Mouse (Mus musculus): ENCODE results near the gene BC055324. TPM values are rescaled to one million over a fixed set of nuclear protein-coding genes. Genes with fewer than 3 reads are reported as not detected.

The BC055324 gene
- polyA plus RNA-seq, 2 experiments: 19.6 to 21.1 TPM

GRCm38 (mm10) chr1:163928846-163929245 is 65.8 kb downstream of the BC055324 start, which contains the start of gene Scyl3:
Scyl3 (plus strand) TSS chr1:163929100.
- Histone ChIP-seq H3K4me2 (replicated peaks; ENCODE audit: low read depth, low read length, severe bottlenecking) (peak within 1 kb of the TSS; percentile 84), H3K9ac (ENCODE audit: low read depth, low read length, severe bottlenecking) (peak within 1 kb of the TSS; percentile 94), H3K9me3 (ENCODE audit: control insufficient read depth, low read length) (no peaks in the 10 kb centered on the region), H3K4me1 (ENCODE audit: control insufficient read depth, insufficient read depth, low read length) (0 out of 2 replicates have a peak, but pooled peaks cover 8% of the 10 kb centered on the region), H3K27ac (replicated peaks; ENCODE audit: low read depth, low read length) (peak within 1 kb of the TSS; percentile 63), H3K36me3 (ENCODE audit: control insufficient read depth, insufficient read depth, low read length) (peaks cover 6% of the 10 kb centered on the region; the same call in 1 of the 2 replicates), H3K27me3 (ENCODE audit: control insufficient read depth, insufficient read depth, low read length) (no peaks in the 10 kb centered on the region), H3K4me3 (replicated peaks; ENCODE audit: low read length) (peak within 1 kb of the TSS; percentile 85)
- DNase-seq (ENCODE audit: low spot score) (no peak), ATAC-seq (ENCODE audit: low FRiP score, low read depth) (no peak)
- 66% methylated on average over 7 of the region's 7 CpGs for WGBS
- TF ChIP-seq POLR2A (IDR thresholded peaks at IDR 0.05; ENCODE audit: borderline replicate concordance, extremely low read depth, insufficient read depth, insufficient read length): no peak

- Histone ChIP-seq H3K4me2 (replicated peaks; ENCODE audit: low read depth, low read length, severe bottlenecking) (no peak overlapping the region), H3K36me3 (ENCODE audit: control insufficient read depth, insufficient read depth, low read length) (no peaks in the 10 kb centered on the region), H3K9me3 (ENCODE audit: control insufficient read depth, low read length) (no peaks in the 10 kb centered on the region), H3K4me1 (ENCODE audit: control insufficient read depth, insufficient read depth, low read length) (no peaks in the 10 kb centered on the region), H3K4me3 (replicated peaks; ENCODE audit: low read length) (no peak overlapping the region), H3K27me3 (ENCODE audit: control insufficient read depth, insufficient read depth, low read length) (no peaks in the 10 kb centered on the region), H3K9ac (ENCODE audit: low read depth, low read length, severe bottlenecking) (no peak overlapping the region), H3K27ac (replicated peaks; ENCODE audit: low read depth, low read length) (no peak overlapping the region)
- WGBS: 86% methylated on average over 8 of the region's 8 CpGs
- no peak for DNase-seq (ENCODE audit: low spot score)
- TF ChIP-seq POLR2A (IDR thresholded peaks at IDR 0.05; ENCODE audit: borderline replicate concordance, extremely low read depth, insufficient read depth, insufficient read length): no peak
- ATAC-seq (ENCODE audit: low FRiP score, low read depth): no peak
Observed at GRCm38 (mm10) chr1:163924093-163924492, 70.5 kb downstream of the BC055324 start.

GRCm38 (mm10) chr1:163917349-163918160 is 77.0 kb downstream of the BC055324 start:
- 97% methylated on average over 5 of the region's 5 CpGs for WGBS
- DNase-seq (ENCODE audit: low spot score): no peak
- Histone ChIP-seq H3K27ac (replicated peaks; ENCODE audit: low read depth, low read length) (no peak overlapping the region), H3K4me1 (ENCODE audit: control insufficient read depth, insufficient read depth, low read length) (no peaks in the 10 kb centered on the region), H3K9me3 (ENCODE audit: control insufficient read depth, low read length) (no peaks in the 10 kb centered on the region), H3K4me3 (replicated peaks; ENCODE audit: low read length) (no peak overlapping the region), H3K27me3 (ENCODE audit: control insufficient read depth, insufficient read depth, low read length) (no peaks in the 10 kb centered on the region), H3K4me2 (replicated peaks; ENCODE audit: low read depth, low read length, severe bottlenecking) (no peak overlapping the region), H3K9ac (ENCODE audit: low read depth, low read length, severe bottlenecking) (no peak overlapping the region), H3K36me3 (ENCODE audit: control insufficient read depth, insufficient read depth, low read length) (peaks cover 8% of the 10 kb centered on the region)
- no peak for TF ChIP-seq POLR2A (IDR thresholded peaks at IDR 0.05; ENCODE audit: borderline replicate concordance, extremely low read depth, insufficient read depth, insufficient read length)
- ATAC-seq (ENCODE audit: low FRiP score, low read depth): no peak

GRCm38 (mm10) chr1:163911981-163912380 is 82.6 kb downstream of the BC055324 start:
- H3K4me1 ChIP-seq (ENCODE audit: control insufficient read depth, insufficient read depth, low read length): peaks cover 5% of the 10 kb centered on the region; the same call in 1 of the 2 replicates
- H3K9me3 ChIP-seq (ENCODE audit: control insufficient read depth, low read length): no peaks in the 10 kb centered on the region
- WGBS: 90% methylated on average over 11 of the region's 11 CpGs
- ATAC-seq (ENCODE audit: low FRiP score, low read depth) (no peak), DNase-seq (ENCODE audit: low spot score) (no peak)
- H3K36me3 ChIP-seq (ENCODE audit: control insufficient read depth, insufficient read depth, low read length): peaks cover under 1% of the 10 kb centered on the region
- no peak overlapping the region for H3K9ac ChIP-seq (ENCODE audit: low read depth, low read length, severe bottlenecking)
- no peak overlapping the region for H3K27ac ChIP-seq (replicated peaks; ENCODE audit: low read depth, low read length)
- no peak overlapping the region for H3K4me3 ChIP-seq (replicated peaks; ENCODE audit: low read length)
- H3K27me3 ChIP-seq (ENCODE audit: control insufficient read depth, insufficient read depth, low read length): no peaks in the 10 kb centered on the region
- no peak for TF ChIP-seq POLR2A (IDR thresholded peaks at IDR 0.05; ENCODE audit: borderline replicate concordance, extremely low read depth, insufficient read depth, insufficient read length)
- H3K4me2 ChIP-seq (replicated peaks; ENCODE audit: low read depth, low read length, severe bottlenecking): no peak overlapping the region

GRCm38 (mm10) chr1:163910785-163911184 is 83.8 kb downstream of the BC055324 start:
- whole genome bisulfite sequencing: 74% methylated on average over 9 of the region's 9 CpGs
- H3K27me3 ChIP-seq (ENCODE audit: control insufficient read depth, insufficient read depth, low read length): no peaks in the 10 kb centered on the region
- no peak for ATAC-seq (ENCODE audit: low FRiP score, low read depth)
- no peak overlapping the region for H3K9ac ChIP-seq (ENCODE audit: low read depth, low read length, severe bottlenecking)
- no peak overlapping the region for H3K4me3 ChIP-seq (replicated peaks; ENCODE audit: low read length)
- DNase-seq (ENCODE audit: low spot score): no peak
- no peak overlapping the region for H3K4me2 ChIP-seq (replicated peaks; ENCODE audit: low read depth, low read length, severe bottlenecking)
- no peaks in the 10 kb centered on the region for H3K9me3 ChIP-seq (ENCODE audit: control insufficient read depth, low read length)
- no peak for TF ChIP-seq POLR2A (IDR thresholded peaks at IDR 0.05; ENCODE audit: borderline replicate concordance, extremely low read depth, insufficient read depth, insufficient read length)
- peaks cover 5% of the 10 kb centered on the region; the same call in 1 of the 2 replicates for H3K4me1 ChIP-seq (ENCODE audit: control insufficient read depth, insufficient read depth, low read length)
- H3K36me3 ChIP-seq (ENCODE audit: control insufficient read depth, insufficient read depth, low read length): no peaks in the 10 kb centered on the region; the same call in 1 of the 2 replicates
- no peak overlapping the region for H3K27ac ChIP-seq (replicated peaks; ENCODE audit: low read depth, low read length)

All from limb, embryonic 14.5 days (tissue).